Mouse (Mus musculus): Measurements from ENCODE around the gene Gm5105.

Gm5105 gene

DNA sequence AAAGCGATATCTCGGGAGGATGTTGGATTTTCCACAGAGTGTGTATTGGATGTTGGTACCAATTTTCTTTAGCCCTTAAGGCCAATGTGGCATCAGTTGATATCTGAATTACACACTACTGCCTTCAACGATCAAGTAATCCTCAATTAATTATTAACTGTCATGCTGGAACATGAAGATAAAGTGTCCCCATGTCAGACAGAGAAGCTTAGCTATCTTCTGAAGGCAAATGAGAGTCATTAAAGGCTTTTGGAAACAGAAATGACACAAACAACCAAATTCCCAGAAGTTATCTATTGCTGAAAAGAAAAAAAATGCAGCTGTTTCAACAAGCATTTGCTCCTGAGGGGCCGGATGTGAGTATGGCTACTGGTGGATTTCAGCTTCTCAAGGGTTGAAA, 45.2 kb downstream of the Gm5105 start:
- DNase-seq = no peak

DNA sequence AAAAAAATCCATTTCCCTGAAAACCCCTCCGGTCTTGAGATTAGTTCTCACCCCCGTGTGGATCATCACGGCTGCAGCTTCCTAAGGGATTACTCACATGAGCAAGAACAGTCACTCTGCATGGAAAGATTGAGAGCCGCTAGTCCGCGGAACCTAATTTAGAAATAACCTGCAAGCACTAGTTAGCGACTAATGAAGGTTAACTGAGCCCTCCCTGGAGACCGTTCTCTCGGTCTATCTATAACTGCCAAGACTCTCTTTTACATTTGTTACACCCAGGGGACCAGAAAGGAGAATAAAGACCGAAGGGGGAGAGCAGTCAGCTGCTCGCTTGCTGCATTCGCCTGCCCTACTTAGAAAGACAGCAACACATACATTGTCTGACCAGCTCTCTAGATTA, 50.4 kb downstream of the Gm5105 start:
- DNase-seq = no peak

DNA sequence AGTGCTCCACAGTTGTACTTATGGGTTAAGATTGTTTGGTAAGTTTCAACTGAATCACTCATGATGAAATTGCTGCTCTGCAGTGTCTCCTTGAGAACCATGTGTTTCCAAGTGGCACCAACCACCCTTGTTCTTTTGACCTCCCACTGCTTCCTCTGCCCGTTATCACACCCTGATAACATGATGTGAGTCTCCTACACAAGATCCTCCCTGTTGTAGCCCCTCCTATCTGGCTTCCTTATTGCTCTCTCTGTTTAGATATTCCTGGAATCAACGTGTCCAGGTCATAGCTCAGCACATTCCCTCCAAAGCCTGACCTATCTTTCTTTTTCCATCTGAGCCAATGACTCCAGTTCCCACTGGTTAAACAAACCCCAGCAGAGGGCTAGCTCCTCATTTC, 52.5 kb downstream of the Gm5105 start:
- no peak for DNase-seq

DNA sequence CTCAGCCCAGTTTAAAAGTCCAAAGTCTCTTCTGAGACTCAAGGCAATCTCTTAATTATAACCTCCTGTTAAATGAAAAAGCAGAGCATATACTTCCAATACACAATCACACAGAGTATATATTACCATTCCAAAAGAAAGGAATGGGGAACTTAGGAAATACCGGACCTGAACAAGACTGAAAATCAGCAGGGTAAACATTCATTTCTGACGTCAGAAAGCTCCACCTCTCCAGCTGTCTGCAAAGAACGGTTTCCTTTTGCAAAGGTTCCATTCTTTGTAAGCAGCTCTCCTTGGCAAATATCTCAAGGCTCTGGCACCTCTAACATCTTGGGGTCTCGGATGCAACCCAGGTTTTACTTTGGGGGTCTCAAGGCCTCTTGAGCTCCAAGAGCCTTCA, 54.8 kb downstream of the Gm5105 start:
- DNase-seq = no peak

DNA sequence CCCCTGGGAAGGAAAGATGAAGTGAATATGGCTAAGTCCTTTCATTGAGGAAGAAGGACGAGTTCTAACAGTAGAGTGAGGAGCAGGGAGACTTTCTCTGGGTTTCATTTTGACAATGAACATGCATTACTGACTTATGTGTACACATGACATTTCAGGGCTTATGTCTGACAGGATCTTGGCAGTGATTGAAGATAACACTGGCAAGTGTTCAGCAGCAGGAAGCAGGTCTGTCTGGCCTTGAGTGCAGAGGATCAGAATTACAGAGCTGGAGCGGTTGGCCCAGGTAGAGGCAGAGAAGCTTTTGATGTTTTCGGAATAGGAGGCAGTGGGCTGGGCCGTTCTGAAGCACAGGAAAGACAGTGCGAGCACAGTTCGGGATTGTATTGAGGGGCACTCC, 59.0 kb downstream of the Gm5105 start:
- no peak for DNase-seq

DNA sequence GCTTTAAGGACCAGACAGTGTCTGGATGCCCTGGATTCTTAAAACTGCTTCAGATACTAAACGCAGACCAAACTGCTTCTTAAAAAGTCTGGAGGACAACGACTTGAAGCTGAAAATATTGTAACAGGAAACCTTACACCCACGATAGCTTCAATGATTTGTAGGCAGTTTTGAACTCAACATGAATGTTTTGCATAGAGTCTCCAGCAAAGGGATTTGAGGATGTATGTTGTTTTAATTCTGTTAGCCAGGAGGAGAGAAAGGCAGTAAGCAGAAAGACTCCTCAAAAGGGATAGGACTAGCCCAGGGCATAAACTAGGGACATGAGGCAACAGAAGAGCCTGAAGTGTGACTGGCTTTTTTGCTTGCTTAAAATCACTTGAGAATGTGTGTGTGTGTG, 60.3 kb downstream of the Gm5105 start:
- no peak for DNase-seq

DNA sequence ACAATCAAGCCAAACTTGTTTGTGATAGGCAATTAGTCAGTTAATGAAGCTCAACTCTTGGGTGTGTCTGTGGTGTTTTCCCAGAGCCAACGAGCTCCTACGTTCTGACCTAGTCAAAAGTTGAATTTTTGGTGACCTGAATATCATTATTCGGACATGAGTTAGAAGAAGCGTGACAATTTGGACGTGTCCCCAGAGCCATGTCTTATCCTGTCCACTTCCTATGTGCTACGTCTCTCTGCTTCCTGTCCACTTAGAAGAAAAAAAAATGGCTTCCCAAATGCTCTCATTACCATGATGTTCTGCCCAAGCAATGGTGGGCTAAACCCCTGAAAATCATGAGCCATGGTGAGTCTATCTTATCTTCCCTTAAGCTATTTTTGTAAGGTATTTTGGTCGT, 63.9 kb downstream of the Gm5105 start:
- no peak for DNase-seq

DNA sequence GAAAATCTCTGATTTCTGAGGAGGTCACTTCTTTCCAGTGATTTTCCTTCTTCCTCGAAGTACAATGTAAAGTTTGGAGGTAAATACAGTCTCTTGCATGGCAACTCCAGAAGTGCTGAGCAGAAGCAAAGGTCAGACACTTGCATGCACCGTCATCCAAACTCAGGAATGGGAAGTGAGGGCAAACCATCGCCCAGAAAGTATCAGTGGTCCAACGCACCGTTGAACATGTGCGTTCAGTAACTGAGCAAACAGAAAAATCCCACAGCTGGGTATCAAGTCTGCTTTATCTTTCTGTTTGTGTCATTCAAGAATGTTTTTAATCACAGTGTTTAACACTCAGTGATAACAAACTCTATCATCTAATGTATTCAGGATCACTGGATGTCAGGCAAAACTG, 64.6 kb downstream of the Gm5105 start:
- no peak for DNase-seq

DNA sequence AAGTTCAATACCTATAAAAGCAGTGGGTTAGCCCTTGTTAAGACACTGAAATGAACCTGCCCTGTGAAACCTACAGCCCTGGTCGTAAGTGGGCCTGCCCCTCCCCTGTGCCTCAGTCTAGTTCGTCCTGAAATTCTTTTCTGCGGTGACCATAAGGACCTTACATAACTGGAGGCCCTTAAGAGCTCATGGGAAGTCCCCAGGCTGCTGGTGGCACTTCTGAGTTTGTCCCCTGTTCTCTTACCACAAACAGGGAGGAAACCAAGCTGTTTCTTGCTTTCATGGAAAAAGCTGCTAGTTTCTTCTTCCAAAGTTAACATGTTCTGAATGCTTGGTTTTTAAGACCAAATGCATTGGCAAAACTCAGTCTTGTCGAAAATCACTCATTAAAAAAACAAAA, 65.3 kb downstream of the Gm5105 start:
- no peak for DNase-seq

DNA sequence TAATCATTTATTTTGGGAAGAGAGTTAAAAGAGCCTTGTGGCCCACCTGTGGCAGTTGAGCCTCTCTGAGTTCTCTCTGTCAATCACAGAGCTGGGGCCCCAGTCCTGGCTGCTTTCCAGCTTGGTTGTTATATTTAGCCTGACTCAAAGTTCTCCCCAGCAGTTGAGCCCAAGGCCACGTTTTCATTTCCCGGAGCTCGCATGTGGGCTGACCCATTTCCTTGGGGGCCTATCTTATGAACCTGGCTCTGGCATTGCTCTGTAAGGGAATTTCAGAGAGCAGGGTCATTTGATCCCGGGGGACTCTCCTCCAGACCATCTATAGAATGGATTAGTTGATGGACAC, 66.5 kb downstream of the Gm5105 start:
- DNase-seq = peak; percentile 9

DNA sequence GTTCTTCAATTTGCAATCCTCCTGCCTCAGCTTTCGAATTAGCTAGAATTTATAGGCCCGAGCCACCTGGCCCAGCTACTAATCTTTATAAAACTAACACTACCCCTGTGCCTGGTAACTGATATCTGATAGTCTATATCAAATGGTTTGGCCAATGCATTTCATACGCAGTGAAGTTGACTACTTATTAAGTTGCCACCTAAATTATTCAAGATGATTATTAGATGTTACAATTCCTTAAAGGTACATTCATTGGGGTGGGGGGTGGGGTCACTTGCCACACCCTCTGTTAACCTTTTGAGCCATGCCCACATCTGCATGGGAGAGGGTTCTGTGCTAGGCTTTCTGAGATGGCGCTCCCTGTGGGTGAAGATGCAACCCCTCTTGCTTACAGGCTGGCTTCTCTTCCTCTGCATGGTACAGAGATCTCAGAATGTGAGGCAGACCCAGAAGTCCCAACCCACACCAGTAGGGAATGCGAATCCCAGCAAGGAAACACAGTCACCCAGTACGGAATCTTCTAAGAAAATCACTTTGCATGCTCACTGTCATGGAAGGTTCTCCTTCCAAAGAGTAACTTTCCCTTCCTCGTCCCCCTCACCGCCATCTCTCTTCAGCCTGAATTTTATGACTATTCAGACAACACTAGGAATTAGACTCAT, 67.0 kb downstream of the Gm5105 start:
- DNase-seq = no peak

DNA sequence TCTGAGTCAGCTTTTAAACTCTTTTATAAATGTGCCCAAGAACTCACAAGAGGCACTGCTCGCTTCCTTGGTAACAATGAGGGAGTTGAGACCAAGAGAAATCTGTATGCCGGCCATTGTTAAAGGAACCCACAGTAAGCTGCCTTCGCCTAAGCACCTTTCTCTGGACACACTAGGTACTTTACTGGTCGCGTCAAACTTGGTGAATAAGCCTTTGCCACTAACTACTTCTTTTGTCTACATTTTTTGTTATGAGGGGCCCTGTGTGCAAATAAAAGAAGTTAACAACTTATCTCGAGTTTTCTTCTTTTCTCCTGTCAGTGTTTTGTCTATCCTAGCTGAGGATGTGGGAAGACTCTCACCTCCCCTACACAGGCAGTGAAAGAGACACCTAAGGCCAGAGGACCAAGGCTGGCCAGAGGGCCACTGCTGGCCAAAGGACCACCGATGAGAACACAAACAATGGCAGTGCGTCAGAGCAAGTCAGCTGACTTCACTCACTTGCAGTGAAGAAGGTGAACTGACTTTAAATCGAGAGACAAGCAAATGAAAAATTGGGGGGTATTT, 67.9 kb downstream of the Gm5105 start:
- no peak for DNase-seq

Measured in kidney, adult 11 months (tissue).